In genomic region chr11:90612118-90612517, GRCm38 (mm10) we compare ENCODE assay signal across 21 mouse cellular contexts.
"Had no signal": no experiment of that assay in that cellular context is flagged by ENCODE, and none has a peak within 500 bp of the region (broad histone marks: within the 10 kb centered on the region; RNA-seq: fewer than 3 reads in every experiment).

No protein-coding gene starts in this region.

- H3K36me3 ChIP-seq: midbrain, embryonic 15.5 days had no signal

- H3K4me1 ChIP-seq: liver, embryonic 13.5 days; midbrain, embryonic 10.5 days; midbrain, embryonic 15.5 days; neural tube, embryonic 12.5 days; neural tube, embryonic 15.5 days had no signal

- H3K4me2 ChIP-seq: liver, embryonic 13.5 days; midbrain, embryonic 15.5 days; neural tube, embryonic 12.5 days; neural tube, embryonic 15.5 days had no signal

- DNase-seq: kidney, adult 2 months; kidney, postnatal 10 days; kidney, postnatal 36 days; layer of hippocampus, postnatal 36 days; left cerebral cortex, postnatal 4 days; liver, embryonic 13.5 days; lung, adult 2 months; lung, postnatal 14 days; right cerebral cortex, adult 18-20 months; right cerebral cortex, postnatal 14 days; right cerebral cortex, postnatal 4 days; thymus, adult 2 months; thymus, postnatal 14 days had no signal

- H3K27me3 ChIP-seq: liver, embryonic 13.5 days; megakaryocyte, embryonic 14.5 days; midbrain, embryonic 15.5 days; neural tube, embryonic 12.5 days; neural tube, embryonic 15.5 days had no signal

- H3K27ac ChIP-seq: left cerebral cortex, adult 2 months; liver, embryonic 13.5 days; macrophage; midbrain, embryonic 10.5 days; midbrain, embryonic 15.5 days; neural tube, embryonic 12.5 days; neural tube, embryonic 15.5 days; stomach, postnatal 0 days had no signal

- H3K9ac ChIP-seq: liver, embryonic 13.5 days; midbrain, embryonic 15.5 days; neural tube, embryonic 12.5 days; neural tube, embryonic 15.5 days had no signal

- ATAC-seq: midbrain, embryonic 15.5 days had no signal

- H3K4me3 ChIP-seq: left cerebral cortex, adult 2 months; liver, embryonic 13.5 days; megakaryocyte, embryonic 14.5 days; midbrain, embryonic 10.5 days; midbrain, embryonic 15.5 days; neural tube, embryonic 12.5 days; neural tube, embryonic 15.5 days had no signal

- H3K9me3 ChIP-seq: liver, embryonic 13.5 days; megakaryocyte, embryonic 14.5 days; midbrain, embryonic 10.5 days; midbrain, embryonic 15.5 days; neural tube, embryonic 12.5 days; neural tube, embryonic 15.5 days had no signal
